12 mouse cellular contexts compared by ENCODE assay signal in genomic region chr9:67496368-67496767, GRCm38 (mm10).
DNase-seq lines count a peak whose midpoint lies in the region; ATAC-seq lines count a peak whose summit lies in the region.
"Had no signal": no experiment of that assay in that cellular context is flagged by ENCODE, and none has a peak within 500 bp of the region (broad histone marks: within the 10 kb centered on the region; RNA-seq: fewer than 3 reads in every experiment).

No protein-coding gene starts in this region.

- peak; percentile 6 for DNase-seq in cerebellum, adult 9-10 months
- no peak for DNase-seq in cerebellum, postnatal 4 days (ENCODE audit: low spot score in 2 of 2)
- DNase-seq in layer of hippocampus, adult 9-11 months: peak; percentile 21
- no peak for DNase-seq in layer of hippocampus, postnatal 25 days (ENCODE audit: extremely low spot score in 1 of 2, low spot score in 1 of 2)
- peak; percentile 87 for DNase-seq in retina, postnatal 1 day
- DNase-seq in retina, embryonic 14.5 days (ENCODE audit: low spot score): no peak
- DNase-seq in spleen, postnatal 4 days (ENCODE audit: low spot score in 2 of 2): no peak
- DNase-seq: cerebellum, postnatal 14 days; kidney, adult 18-20 months; spleen, adult 18-20 months had no signal

- H3K4me3 ChIP-seq in stomach, embryonic 15.5 days (replicated peaks): no peak overlapping the region

- H3K27ac ChIP-seq in stomach, embryonic 15.5 days: 0 out of 2 replicates have a peak overlapping the region, but pooled peaks have one; percentile 7

- WGBS in stomach, embryonic 15.5 days: 25% methylated on average over 2 of the region's 2 CpGs

- H3K9me3 ChIP-seq in stomach, embryonic 15.5 days: no peaks in the 10 kb centered on the region
- H3K9me3 ChIP-seq: G1E had no signal

- H3K27me3 ChIP-seq in stomach, embryonic 15.5 days (replicated peaks): no peaks in the 10 kb centered on the region

- H3K36me3 ChIP-seq in stomach, embryonic 15.5 days: no peaks in the 10 kb centered on the region
- H3K36me3 ChIP-seq: G1E had no signal

- no peak overlapping the region for H3K4me2 ChIP-seq in stomach, embryonic 15.5 days

- peaks cover 12% of the 10 kb centered on the region; the same call in 1 of the 2 replicates for H3K4me1 ChIP-seq in stomach, embryonic 15.5 days

- no peak overlapping the region for H3K9ac ChIP-seq in stomach, embryonic 15.5 days

- ATAC-seq in stomach, embryonic 15.5 days (ENCODE audit: insufficient read depth, low FRiP score, low read depth): no peak

Comparison
In these comparisons a context has a peak if more than half of its experiments do, and no peak if none do; other contexts are left out.
1. DNase-seq: peak in cerebellum, adult 9-10 months (single experiment), layer of hippocampus, adult 9-11 months (single experiment) and retina, postnatal 1 day (single experiment); none in cerebellum, postnatal 4 days (0 of 2), layer of hippocampus, postnatal 25 days (0 of 2), retina, embryonic 14.5 days (single experiment) and spleen, postnatal 4 days (0 of 2).